Mouse (Mus musculus): ENCODE results near the gene Clec11a. TPM values are rescaled to one million over a fixed set of nuclear protein-coding genes. Genes with fewer than 3 reads are reported as not detected.

Gene Clec11a
- total and polyA plus RNA-seq, 3 experiments = 4.6 to 11.4 (median 5.1) TPM

- no peak for DNase-seq
Measured at GRCm38 (mm10) chr7:44277250-44277622, 29.5 kb downstream of the Clec11a start.

GRCm38 (mm10) chr7:44276461-44277249, 30.0 kb downstream of the Clec11a start:
- no peak for DNase-seq

DNA sequence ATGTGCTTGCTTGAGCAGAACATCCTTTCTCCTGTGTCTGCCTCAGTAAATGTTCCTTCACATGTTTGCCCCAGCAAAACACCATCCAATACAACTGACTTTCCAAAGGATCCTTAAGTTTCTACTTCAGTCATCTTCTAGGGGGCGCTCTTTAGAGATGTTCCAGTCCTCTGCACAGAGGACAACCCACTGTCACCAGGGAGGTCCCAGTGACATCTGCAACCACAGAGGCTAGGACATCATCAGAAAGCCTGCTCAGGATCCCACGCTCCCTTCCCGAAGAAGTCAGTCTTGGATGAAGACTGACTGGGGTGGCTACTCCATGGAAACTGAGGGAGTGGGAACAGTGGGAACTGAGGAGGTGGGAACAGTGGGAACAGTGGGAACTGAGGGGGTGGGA, 31.2 kb downstream of the Clec11a start:
- DNase-seq = no peak

- no peak for DNase-seq
Measured at GRCm38 (mm10) chr7:44274096-44274495, 32.6 kb downstream of the Clec11a start.

DNA sequence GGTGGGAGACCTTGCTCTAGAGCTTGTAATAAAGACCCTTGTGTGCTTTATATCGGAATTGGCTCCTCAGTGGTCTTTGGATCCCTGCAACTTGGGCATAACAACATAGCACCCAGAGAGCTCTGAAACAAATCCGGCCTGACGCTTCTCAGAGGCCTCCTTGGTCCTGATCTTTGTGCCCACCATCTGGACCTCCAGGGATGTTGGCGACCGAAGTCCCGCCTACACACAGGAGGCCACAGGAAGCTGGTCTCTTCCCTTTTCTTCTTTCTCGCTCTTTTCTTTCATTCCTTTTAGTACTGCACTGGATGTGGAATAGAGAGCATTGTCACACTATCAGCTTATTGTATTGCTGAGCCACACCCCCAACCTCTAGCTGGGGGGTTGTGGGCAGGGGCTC, 33.3 kb downstream of the Clec11a start:
- no peak for DNase-seq

DNA sequence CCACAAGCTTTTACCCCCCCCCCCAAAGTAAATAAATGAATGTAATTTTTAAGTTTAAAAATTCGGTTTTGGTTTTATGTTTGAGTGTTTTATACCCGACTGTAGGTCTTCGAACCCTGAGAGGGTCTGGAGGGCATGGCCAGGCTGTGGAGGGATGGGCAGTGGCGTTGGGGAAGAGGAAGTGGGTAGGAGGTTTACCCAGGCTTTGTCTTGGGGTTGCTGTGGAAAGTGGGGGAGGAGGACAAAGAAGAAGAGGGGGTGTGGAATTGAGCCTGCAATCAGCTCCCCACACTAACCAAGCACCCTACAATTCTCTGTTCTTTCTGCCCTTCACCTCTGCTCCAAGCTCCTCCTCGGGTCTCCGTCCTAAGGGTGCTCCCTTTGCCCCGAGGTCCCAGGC, 34.2 kb downstream of the Clec11a start:
- no peak for DNase-seq

- no peak for DNase-seq
Measured at GRCm38 (mm10) chr7:44271309-44271708, 35.4 kb downstream of the Clec11a start.

DNA sequence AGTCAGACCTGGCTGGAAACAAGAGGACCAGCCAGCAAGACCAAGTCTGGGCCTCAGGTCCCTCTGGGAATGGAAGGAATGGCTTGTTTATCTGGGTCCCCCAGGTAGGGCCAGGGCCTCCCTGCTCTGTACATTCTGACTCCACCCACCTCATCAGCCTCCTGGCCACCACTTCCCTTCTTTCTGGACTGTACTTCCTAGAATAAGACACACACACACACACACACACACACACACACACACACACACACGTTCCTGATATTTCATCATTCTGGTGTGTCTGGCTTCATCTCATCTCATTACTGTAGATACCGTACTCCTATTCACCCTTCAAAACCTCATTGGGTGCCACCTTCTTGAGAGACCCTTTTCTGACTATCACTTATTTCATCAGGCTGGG, 37.3 kb downstream of the Clec11a start:
- no peak for DNase-seq

DNA sequence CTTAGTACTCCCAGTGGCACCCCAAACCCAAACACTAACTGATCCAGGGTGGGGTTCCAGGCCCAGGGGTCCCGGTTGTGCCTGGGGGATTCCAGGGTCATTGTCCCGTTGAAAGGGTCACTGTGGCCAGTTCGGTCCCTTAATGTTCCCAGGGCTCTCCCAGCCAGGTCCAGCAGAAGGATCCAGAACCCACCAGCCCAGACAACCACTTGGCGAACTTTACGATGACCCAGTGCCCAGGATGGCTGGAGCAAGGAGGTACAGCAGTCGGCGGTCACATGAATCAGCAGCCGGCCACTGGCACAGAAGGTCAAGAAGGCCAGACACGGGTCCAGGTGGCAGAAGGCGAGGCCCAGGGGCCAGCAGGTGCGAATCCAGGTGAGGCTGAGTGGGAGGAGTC, 38.6 kb downstream of the Clec11a start:
- DNase-seq = no peak

GRCm38 (mm10) chr7:44262791-44263643, 43.7 kb downstream of the Clec11a start:
- DNase-seq = peak; percentile 89

GRCm38 (mm10) chr7:44261147-44261546, 45.6 kb downstream of the Clec11a start, which contains the start of gene Gm15517:
Gene Gm15517 (plus strand): TSS chr7:44261447.
- no peak for DNase-seq

DNA sequence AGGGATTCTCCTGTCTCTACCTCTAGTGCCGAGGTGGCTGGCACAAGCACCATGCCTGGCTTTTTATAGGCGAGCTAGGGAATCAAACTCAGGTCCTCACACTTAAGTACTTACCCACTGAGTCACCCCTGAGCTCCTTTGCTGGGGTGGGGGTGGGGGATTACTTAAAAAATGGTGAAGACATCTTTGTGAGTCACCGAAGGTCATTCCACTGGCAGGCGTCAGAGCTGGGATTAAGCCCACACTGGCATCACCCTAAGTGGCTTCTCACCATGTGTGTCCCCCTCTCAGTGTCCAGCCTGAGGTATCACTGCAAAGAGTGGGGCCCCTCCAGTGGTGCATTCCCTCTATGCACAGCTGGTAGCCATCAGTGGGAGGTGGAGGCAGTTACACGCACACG, 46.3 kb downstream of the Clec11a start:
- DNase-seq = peak; percentile 50

- no peak for DNase-seq
Measured at GRCm38 (mm10) chr7:44257278-44257677, 49.4 kb downstream of the Clec11a start, which contains the start of gene Acp4. Gene Acp4 (minus strand): TSS chr7:44257378.

- no peak for DNase-seq
Measured at GRCm38 (mm10) chr7:44254930-44255329, 51.8 kb downstream of the Clec11a start.

DNA sequence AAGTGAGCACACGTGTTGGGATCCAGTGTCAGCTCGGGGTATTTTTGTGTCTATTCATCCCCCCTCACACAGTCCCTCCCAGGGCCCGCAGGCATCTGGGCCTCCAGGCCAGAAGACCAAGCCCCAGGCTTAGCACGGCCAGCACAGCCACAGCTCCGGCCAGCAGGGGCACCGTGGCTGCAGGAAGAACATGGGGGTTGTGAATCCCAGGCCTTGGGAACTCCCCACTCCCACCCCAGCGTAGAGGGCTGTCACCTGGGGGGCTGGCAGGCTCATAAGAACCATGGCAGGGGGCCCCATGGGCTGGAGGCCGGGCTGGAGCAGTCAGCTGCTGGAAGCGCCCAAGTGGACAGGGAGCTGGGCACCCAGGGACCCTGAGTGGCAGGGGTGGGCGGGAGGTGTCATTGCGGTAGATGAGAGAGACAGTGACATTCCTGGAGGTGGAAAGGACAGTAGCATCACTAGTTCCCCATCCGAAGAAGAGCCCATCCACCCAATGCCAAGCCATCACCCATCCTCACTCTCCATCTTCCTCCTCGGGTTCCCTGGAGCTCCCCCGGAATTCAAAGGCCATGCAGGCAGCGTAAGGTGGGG, 53.6 kb downstream of the Clec11a start:
- DNase-seq = no peak

Other genes with a start within 250 kb of the Clec11a start
- not detected for gene Klk1b21, start 204.6 kb downstream of the Clec11a start, total RNA-seq (2021)
- gene Klk1b21, start 204.6 kb downstream of the Clec11a start, polyA plus RNA-seq (2012; rRNA removed) = 0.33 and 0.63 TPM in 2 replicates
- not detected for gene Klk1b22, start 194.2 kb downstream of the Clec11a start, total RNA-seq (2021)
- 1.5 TPM in 1 of 2 replicates, not detected in the other for gene Klk1b22, start 194.2 kb downstream of the Clec11a start, polyA plus RNA-seq (2012; rRNA removed)
- gene Klk1b16, start 170.1 kb downstream of the Clec11a start, total RNA-seq (2021) = not detected
- not detected in 2 replicates for gene Klk1b16, start 170.1 kb downstream of the Clec11a start, polyA plus RNA-seq (2012; rRNA removed)
- gene Klk1b24, start 118.7 kb downstream of the Clec11a start, total RNA-seq (2021) = not detected
- gene Klk1b24, start 118.7 kb downstream of the Clec11a start, polyA plus RNA-seq (2012; rRNA removed) = not detected in 2 replicates
- not detected for gene Klk1b3, start 108.7 kb downstream of the Clec11a start, total RNA-seq (2021)
- gene Klk1b3, start 108.7 kb downstream of the Clec11a start, polyA plus RNA-seq (2012; rRNA removed) = not detected in 2 replicates
- not detected for gene Klk1b4, start 99.5 kb downstream of the Clec11a start, total RNA-seq (2021)
- gene Klk1b4, start 99.5 kb downstream of the Clec11a start, polyA plus RNA-seq (2012; rRNA removed) = not detected in 2 replicates
- gene Klk1b5, start 91.0 kb downstream of the Clec11a start, total RNA-seq (2021) = not detected
- not detected in 2 replicates for gene Klk1b5, start 91.0 kb downstream of the Clec11a start, polyA plus RNA-seq (2012; rRNA removed)
- gene Klk1, start 81.5 kb downstream of the Clec11a start, total RNA-seq (2021) = not detected
- 0.46 and 0.67 TPM in 2 replicates for gene Klk1, start 81.5 kb downstream of the Clec11a start, polyA plus RNA-seq (2012; rRNA removed)
- gene Gm36864, start 70.7 kb downstream of the Clec11a start, total RNA-seq (2021) = not detected
- not detected in 2 replicates for gene Gm36864, start 70.7 kb downstream of the Clec11a start, polyA plus RNA-seq (2012; rRNA removed)
- gene 1700028J19Rik, start 60.2 kb downstream of the Clec11a start, total RNA-seq (2021) = 1 to 10 TPM in 1 of 2 experiments, under 1 TPM in 1; 0.66 to 1.4 TPM
- gene 1700028J19Rik, start 60.2 kb downstream of the Clec11a start, polyA plus RNA-seq (2012; rRNA removed) = 1.2 and 1.8 TPM in 2 replicates
- 10 to 100 TPM; 81.5 to 83.8 TPM for gene 2410002F23Rik, start 60.2 kb downstream of the Clec11a start, total RNA-seq (2021)
- gene 2410002F23Rik, start 60.2 kb downstream of the Clec11a start, polyA plus RNA-seq (2012; rRNA removed) = 195 and 237 TPM in 2 replicates
- not detected for gene Acp4, start 49.5 kb downstream of the Clec11a start, total RNA-seq (2021)
- not detected in 2 replicates for gene Acp4, start 49.5 kb downstream of the Clec11a start, polyA plus RNA-seq (2012; rRNA removed)
- gene Gm15517, start 45.5 kb downstream of the Clec11a start, total RNA-seq (2021) = not detected
- not detected in 2 replicates for gene Gm15517, start 45.5 kb downstream of the Clec11a start, polyA plus RNA-seq (2012; rRNA removed)
- gene Shank1, start 3.4 kb upstream of the Clec11a start, total RNA-seq (2021) = 1 to 10 TPM; 8.0 to 9.1 TPM
- gene Shank1, start 3.4 kb upstream of the Clec11a start, polyA plus RNA-seq (2012; rRNA removed) = 2.5 and 2.9 TPM in 2 replicates
- gene Syt3, start 77.2 kb upstream of the Clec11a start, total RNA-seq (2021) = 1 to 10 TPM; 4.8 to 6.2 TPM
- 12.1 and 16.0 TPM in 2 replicates for gene Syt3, start 77.2 kb upstream of the Clec11a start, polyA plus RNA-seq (2012; rRNA removed)
- 1 to 10 TPM in 1 of 2 experiments, under 1 TPM in 1; 0.66 to 1.2 TPM for gene 1700008O03Rik, start 78.9 kb upstream of the Clec11a start, total RNA-seq (2021)
- gene 1700008O03Rik, start 78.9 kb upstream of the Clec11a start, polyA plus RNA-seq (2012; rRNA removed) = 1.6 and 2.3 TPM in 2 replicates
- 1 to 10 TPM; 5.1 to 8.5 TPM for gene Lrrc4b, start 122.1 kb upstream of the Clec11a start, total RNA-seq (2021)
- 10.3 and 16.3 TPM in 2 replicates for gene Lrrc4b, start 122.1 kb upstream of the Clec11a start, polyA plus RNA-seq (2012; rRNA removed)
- gene Aspdh, start 158.5 kb upstream of the Clec11a start, total RNA-seq (2021) = under 1 TPM in 1 of 2 experiments, not detected in 1; 0.75 TPM
- 0.91 and 2.4 TPM in 2 replicates for gene Aspdh, start 158.5 kb upstream of the Clec11a start, polyA plus RNA-seq (2012; rRNA removed)
- 10 to 100 TPM; 51.2 to 61.7 TPM for gene Josd2, start 161.1 kb upstream of the Clec11a start, total RNA-seq (2021)
- gene Josd2, start 161.1 kb upstream of the Clec11a start, polyA plus RNA-seq (2012; rRNA removed) = 171 and 179 TPM in 2 replicates
- gene Emc10, start 189.6 kb upstream of the Clec11a start, total RNA-seq (2021) = 100 to 1,000 TPM in 1 of 2 experiments, 10 to 100 TPM in 1; 77.9 to 101 TPM
- gene Emc10, start 189.6 kb upstream of the Clec11a start, polyA plus RNA-seq (2012; rRNA removed) = 516 and 555 TPM in 2 replicates
- 1 to 10 TPM; 8.3 to 9.1 TPM for gene Fam71e1, start 189.7 kb upstream of the Clec11a start, total RNA-seq (2021)
- gene Fam71e1, start 189.7 kb upstream of the Clec11a start, polyA plus RNA-seq (2012; rRNA removed) = 28.6 and 30.9 TPM in 2 replicates
- gene Mybpc2, start 217.8 kb upstream of the Clec11a start, total RNA-seq (2021) = under 1 TPM in 1 of 2 experiments, not detected in 1; 0.24 TPM
- gene Mybpc2, start 217.8 kb upstream of the Clec11a start, polyA plus RNA-seq (2012; rRNA removed) = not detected in 2 replicates
- under 1 TPM; 0.31 to 0.40 TPM for gene Spib, start 225.2 kb upstream of the Clec11a start, total RNA-seq (2021)
- 0.58 and 0.66 TPM in 2 replicates for gene Spib, start 225.2 kb upstream of the Clec11a start, polyA plus RNA-seq (2012; rRNA removed)
- gene Pold1, start 241.9 kb upstream of the Clec11a start, total RNA-seq (2021) = 10 to 100 TPM in 1 of 2 experiments, 1 to 10 TPM in 1; 8.0 to 17.3 TPM
- 27.3 and 31.0 TPM in 2 replicates for gene Pold1, start 241.9 kb upstream of the Clec11a start, polyA plus RNA-seq (2012; rRNA removed)
- 100 to 1,000 TPM; 106 to 125 TPM for gene Nr1h2, start 247.0 kb upstream of the Clec11a start, total RNA-seq (2021)
- gene Nr1h2, start 247.0 kb upstream of the Clec11a start, polyA plus RNA-seq (2012; rRNA removed) = 305 and 306 TPM in 2 replicates